Mouse (Mus musculus): ENCODE measurements at regions not wholly inside any gene's neighbourhood (a gene's known extent, or its start where the extent isn't known, plus 50 kb on each side); places are given as distances from the start of the nearest gene placed in this dataset.

DNA sequence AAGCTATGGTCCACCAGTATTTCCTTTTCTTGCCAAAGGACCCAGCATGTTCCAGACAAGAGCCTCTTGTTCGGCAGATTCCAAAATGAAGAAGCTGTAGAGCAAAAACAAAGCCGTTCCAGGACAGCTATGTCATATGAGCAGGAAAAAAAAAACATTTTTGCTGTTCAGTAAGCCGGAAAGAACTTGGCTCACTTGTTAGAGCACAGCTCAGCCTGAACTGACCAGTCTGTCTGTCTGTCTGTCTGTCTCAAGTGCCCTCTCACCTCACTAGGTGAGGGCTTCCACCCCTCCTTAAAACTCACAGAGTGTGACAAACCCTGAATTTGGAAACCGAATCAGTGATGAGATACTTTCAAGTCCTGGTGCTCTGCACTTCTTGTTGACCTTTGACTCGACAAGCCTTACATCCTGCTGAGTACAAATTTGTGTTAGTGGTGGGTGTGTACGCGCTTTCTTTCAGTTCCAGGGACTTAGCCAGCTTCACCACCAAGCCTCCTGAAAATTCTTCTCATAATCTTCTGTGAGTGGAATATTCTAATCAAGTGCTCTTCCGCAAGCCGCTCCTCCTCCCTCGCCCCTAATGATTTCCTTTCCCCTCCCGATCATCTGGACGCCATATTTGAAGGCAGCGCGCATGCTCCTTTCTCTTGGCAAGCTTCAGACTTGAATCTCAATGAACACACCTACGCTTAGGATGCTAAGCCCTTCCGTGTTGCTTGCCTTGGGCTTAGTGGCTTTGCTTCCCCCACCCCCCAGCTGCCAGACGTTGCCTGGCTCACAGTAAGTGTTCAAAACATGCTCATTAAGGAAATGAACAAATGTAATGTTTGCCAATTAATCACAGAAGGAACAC is 560.9 kb downstream of the Tox3 start:
- WGBS = 43% methylated on average over 17 of the region's 17 CpGs
- H3K9me3 ChIP-seq (replicated peaks; ENCODE audit: control insufficient read depth, low read length, poor library complexity, severe bottlenecking) = no peaks in the 10 kb centered on the region
- peak overlapping the region; percentile 18; the same call in 1 of the 2 replicates for H3K4me3 ChIP-seq (ENCODE audit: low read depth, low read length)
- no peak overlapping the region for H3K27ac ChIP-seq (ENCODE audit: low read length)
- H3K4me1 ChIP-seq (ENCODE audit: control insufficient read depth, insufficient read depth, low read length) = peaks cover 9% of the 10 kb centered on the region; the same call in 1 of the 2 replicates
- H3K27me3 ChIP-seq (ENCODE audit: control insufficient read depth, insufficient read depth, low read depth, low read length) = peaks cover 7% of the 10 kb centered on the region
- ATAC-seq = no peak
- no peak overlapping the region for H3K9ac ChIP-seq (ENCODE audit: low read depth, low read length)
- peak overlapping the region; percentile 28 for H3K4me2 ChIP-seq (ENCODE audit: low read length)
- no peaks in the 10 kb centered on the region for H3K36me3 ChIP-seq (ENCODE audit: control insufficient read depth, insufficient read depth, low read length)

DNA sequence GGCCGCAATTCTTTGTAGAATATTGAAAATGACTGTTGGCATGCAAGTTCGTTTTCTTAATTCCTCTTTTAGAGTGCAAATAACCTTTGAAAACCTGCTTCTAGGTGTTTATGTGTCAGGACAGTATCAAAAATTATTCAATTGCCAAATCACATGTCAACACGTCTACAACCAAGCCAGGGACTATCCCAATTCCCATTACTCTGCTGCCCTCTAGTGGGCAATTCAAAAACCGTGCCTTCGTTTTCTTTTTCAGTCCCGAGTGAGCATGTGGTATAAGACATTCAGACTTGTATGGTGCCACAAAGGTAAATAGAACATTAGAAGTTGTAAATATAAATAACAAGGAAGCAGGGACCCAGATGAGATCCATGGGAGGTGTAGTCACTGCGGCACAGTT is 563.1 kb downstream of the Tox3 start:
- 19% methylated on average over 7 of the region's 7 CpGs for WGBS
- Histone ChIP-seq H3K4me3 (ENCODE audit: low read depth, low read length) (no peak overlapping the region), H3K36me3 (ENCODE audit: control insufficient read depth, insufficient read depth, low read length) (no peaks in the 10 kb centered on the region), H3K9ac (ENCODE audit: low read depth, low read length) (no peak overlapping the region), H3K4me2 (ENCODE audit: low read length) (no peak overlapping the region), H3K4me1 (ENCODE audit: control insufficient read depth, insufficient read depth, low read length) (peaks cover 12% of the 10 kb centered on the region; the same call in 1 of the 2 replicates), H3K27me3 (ENCODE audit: control insufficient read depth, insufficient read depth, low read depth, low read length) (peaks cover 7% of the 10 kb centered on the region), H3K9me3 (replicated peaks; ENCODE audit: control insufficient read depth, low read length, poor library complexity, severe bottlenecking) (no peaks in the 10 kb centered on the region), H3K27ac (ENCODE audit: low read length) (no peak overlapping the region)
- peak; percentile 68; the same call in 1 of the 2 replicates for ATAC-seq

DNA sequence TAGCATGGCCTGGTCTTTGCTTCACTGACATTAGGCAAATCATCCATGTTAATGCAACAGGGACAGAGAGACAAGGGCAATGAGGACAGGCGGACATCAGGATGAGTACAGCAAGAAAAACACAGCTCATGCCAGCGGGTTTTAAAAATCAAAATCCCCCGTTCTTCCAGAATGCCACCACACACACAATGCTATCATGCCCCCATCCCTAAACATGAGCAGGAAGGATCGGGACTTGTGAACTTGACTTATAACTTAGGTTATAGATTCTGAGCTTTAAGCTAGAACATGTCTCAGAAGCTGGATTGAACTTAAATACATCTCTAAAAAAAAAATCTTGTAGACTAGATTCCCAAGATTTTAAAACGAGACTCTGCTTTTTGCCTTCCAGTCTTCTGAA is 564.8 kb downstream of the Tox3 start:
- Histone ChIP-seq H3K4me2 (ENCODE audit: low read length) (no peak overlapping the region), H3K4me3 (ENCODE audit: low read depth, low read length) (no peak overlapping the region), H3K9me3 (replicated peaks; ENCODE audit: control insufficient read depth, low read length, poor library complexity, severe bottlenecking) (no peaks in the 10 kb centered on the region), H3K27ac (ENCODE audit: low read length) (no peak overlapping the region), H3K27me3 (ENCODE audit: control insufficient read depth, insufficient read depth, low read depth, low read length) (peaks cover 7% of the 10 kb centered on the region), H3K36me3 (ENCODE audit: control insufficient read depth, insufficient read depth, low read length) (no peaks in the 10 kb centered on the region), H3K9ac (ENCODE audit: low read depth, low read length) (no peak overlapping the region), H3K4me1 (ENCODE audit: control insufficient read depth, insufficient read depth, low read length) (peaks cover 12% of the 10 kb centered on the region; the same call in 1 of the 2 replicates)
- WGBS = 71% methylated on average over 5 of the region's 5 CpGs
- no peak for ATAC-seq

DNA sequence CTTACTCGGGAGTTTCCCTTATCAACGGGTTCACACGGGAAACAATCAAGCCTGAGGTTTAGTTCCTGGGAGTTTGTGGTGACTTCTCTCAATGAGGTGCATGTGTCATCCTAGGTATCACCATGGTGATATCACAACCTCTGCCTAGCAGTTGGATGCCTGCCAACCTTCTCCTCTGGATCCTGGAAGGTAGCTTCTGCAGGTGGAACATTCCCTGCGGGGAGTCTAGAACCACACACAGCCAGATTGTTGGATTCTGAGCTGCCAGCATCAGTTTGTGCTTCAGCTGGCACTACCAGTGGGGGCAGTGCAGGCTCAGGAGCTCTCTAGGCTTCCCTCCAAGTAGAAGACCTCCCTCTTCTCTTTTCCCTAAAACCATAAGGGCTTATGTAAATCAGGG is 581.8 kb downstream of the Tox3 start:
- no peaks in the 10 kb centered on the region for H3K9me3 ChIP-seq (replicated peaks; ENCODE audit: control insufficient read depth, low read length, poor library complexity, severe bottlenecking)
- no peak for ATAC-seq
- H3K27ac ChIP-seq (ENCODE audit: low read length) = no peak overlapping the region
- no peak overlapping the region for H3K9ac ChIP-seq (ENCODE audit: low read depth, low read length)
- no peak overlapping the region for H3K4me3 ChIP-seq (ENCODE audit: low read depth, low read length)
- H3K4me2 ChIP-seq (ENCODE audit: low read length) = no peak overlapping the region
- H3K27me3 ChIP-seq (ENCODE audit: control insufficient read depth, insufficient read depth, low read depth, low read length) = no peaks in the 10 kb centered on the region
- no peaks in the 10 kb centered on the region for H3K4me1 ChIP-seq (ENCODE audit: control insufficient read depth, insufficient read depth, low read length)
- whole genome bisulfite sequencing = 63% methylated on average over 4 of the region's 4 CpGs
- H3K36me3 ChIP-seq (ENCODE audit: control insufficient read depth, insufficient read depth, low read length) = no peaks in the 10 kb centered on the region

DNA sequence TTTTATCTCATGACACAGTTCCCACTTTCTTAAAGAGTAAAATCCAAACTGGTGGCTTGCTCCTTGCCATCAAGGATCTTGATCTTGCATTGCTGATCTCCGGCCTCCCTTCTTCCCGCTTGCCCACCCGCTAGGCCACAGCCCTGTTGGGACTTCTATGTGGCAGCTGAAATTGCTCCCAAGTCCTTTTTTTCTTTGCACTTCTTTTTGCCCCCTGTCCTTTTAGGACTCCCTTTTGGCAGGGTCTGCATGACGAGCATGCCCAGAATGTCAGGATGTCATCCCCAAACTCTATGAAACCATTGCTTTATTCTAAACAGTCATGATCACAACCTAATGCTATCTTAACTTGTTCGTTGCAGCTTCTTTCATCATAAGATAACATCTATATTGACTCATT is 588.6 kb downstream of the Tox3 start:
- no peaks in the 10 kb centered on the region for H3K36me3 ChIP-seq (ENCODE audit: control insufficient read depth, insufficient read depth, low read length)
- H3K4me3 ChIP-seq (ENCODE audit: low read depth, low read length) = no peak overlapping the region
- 92% methylated on average over 5 of the region's 5 CpGs for WGBS
- no peak for ATAC-seq
- H3K9me3 ChIP-seq (replicated peaks; ENCODE audit: control insufficient read depth, low read length, poor library complexity, severe bottlenecking) = no peaks in the 10 kb centered on the region
- no peaks in the 10 kb centered on the region for H3K27me3 ChIP-seq (ENCODE audit: control insufficient read depth, insufficient read depth, low read depth, low read length)
- H3K4me1 ChIP-seq (ENCODE audit: control insufficient read depth, insufficient read depth, low read length) = no peaks in the 10 kb centered on the region
- no peak overlapping the region for H3K4me2 ChIP-seq (ENCODE audit: low read length)
- H3K9ac ChIP-seq (ENCODE audit: low read depth, low read length) = no peak overlapping the region
- H3K27ac ChIP-seq (ENCODE audit: low read length) = no peak overlapping the region

DNA sequence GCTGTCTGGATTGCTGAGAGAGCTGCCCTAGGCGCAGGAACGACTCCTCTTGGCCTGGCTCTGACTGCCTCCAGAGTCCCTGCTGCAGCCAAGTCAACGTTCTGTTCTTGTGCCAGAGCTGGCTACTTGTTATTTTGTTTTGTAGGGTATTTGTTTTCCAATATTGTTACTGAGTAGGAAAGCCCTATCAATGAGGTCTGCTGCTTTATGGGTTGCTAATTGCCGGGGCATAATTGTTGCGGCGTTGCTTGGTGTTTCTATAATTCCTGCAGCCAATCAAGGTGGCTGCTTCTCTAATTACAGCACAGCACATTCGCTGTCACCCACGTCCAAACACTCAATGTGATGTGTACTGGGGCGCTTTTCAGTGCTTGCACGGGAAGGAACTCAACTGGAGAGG is 589.4 kb downstream of the Tox3 start:
- Histone ChIP-seq H3K4me1 (ENCODE audit: control insufficient read depth, insufficient read depth, low read length) (no peaks in the 10 kb centered on the region), H3K9ac (ENCODE audit: low read depth, low read length) (no peak overlapping the region), H3K4me3 (ENCODE audit: low read depth, low read length) (no peak overlapping the region), H3K9me3 (replicated peaks; ENCODE audit: control insufficient read depth, low read length, poor library complexity, severe bottlenecking) (no peaks in the 10 kb centered on the region), H3K27ac (ENCODE audit: low read length) (no peak overlapping the region), H3K27me3 (ENCODE audit: control insufficient read depth, insufficient read depth, low read depth, low read length) (no peaks in the 10 kb centered on the region), H3K36me3 (ENCODE audit: control insufficient read depth, insufficient read depth, low read length) (no peaks in the 10 kb centered on the region), H3K4me2 (ENCODE audit: low read length) (no peak overlapping the region)
- WGBS = 61% methylated on average over 10 of the region's 10 CpGs
- ATAC-seq = no peak

DNA sequence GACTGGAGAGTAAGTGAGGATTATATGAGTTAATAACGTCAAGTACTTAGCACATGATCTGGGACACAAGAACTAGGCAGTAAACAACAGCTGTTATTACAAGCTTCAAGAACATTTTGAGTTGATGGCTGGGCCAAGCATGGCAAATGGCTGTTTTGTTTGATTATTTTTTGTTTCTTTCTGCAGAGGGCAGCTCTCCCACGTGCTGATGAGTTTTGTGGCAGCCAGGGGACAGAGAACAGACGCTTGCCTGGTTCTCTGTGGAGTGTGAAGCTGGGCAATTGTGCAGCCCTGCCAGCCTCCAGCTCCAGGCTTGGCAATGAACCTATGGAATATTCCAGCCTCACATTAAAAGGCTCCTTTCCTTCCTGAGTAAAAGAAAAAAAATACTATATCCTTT is 592.2 kb downstream of the Tox3 start:
- H3K27ac ChIP-seq (ENCODE audit: low read length) = no peak overlapping the region
- ATAC-seq = no peak

DNA sequence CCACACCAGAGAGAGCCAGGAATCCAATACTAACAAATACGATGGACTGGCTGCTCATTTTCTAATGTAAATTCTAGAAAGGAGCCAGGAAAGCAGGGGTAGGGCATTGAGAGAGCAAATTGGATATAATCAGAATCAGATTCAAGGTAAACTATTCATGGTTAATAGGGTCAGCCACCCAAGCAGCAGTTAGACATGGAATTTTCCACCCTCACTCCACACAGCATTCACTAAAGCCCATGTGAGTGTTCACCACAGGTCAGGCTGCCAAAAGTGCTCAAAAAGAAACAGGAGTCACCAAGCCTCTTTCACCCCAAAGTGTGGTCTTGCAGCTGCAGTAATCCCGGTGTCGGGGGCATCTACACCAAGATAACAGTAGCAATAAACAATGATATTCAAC is 596.9 kb downstream of the Tox3 start:
- ATAC-seq = no peak
- WGBS = 88% methylated on average over 3 of the region's 3 CpGs
- H3K4me3 ChIP-seq (ENCODE audit: low read depth, low read length) = no peak overlapping the region

More for the DNA sequence above, 592.2 kb downstream of the Tox3 start:
- WGBS = 61% methylated on average over 3 of the region's 3 CpGs
- Histone ChIP-seq H3K36me3 (ENCODE audit: control insufficient read depth, insufficient read depth, low read length) (no peaks in the 10 kb centered on the region), H3K4me2 (ENCODE audit: low read length) (no peak overlapping the region), H3K27me3 (ENCODE audit: control insufficient read depth, insufficient read depth, low read depth, low read length) (no peaks in the 10 kb centered on the region), H3K4me1 (ENCODE audit: control insufficient read depth, insufficient read depth, low read length) (no peaks in the 10 kb centered on the region), H3K9ac (ENCODE audit: low read depth, low read length) (no peak overlapping the region), H3K4me3 (ENCODE audit: low read depth, low read length) (no peak overlapping the region), H3K9me3 (replicated peaks; ENCODE audit: control insufficient read depth, low read length, poor library complexity, severe bottlenecking) (no peaks in the 10 kb centered on the region)

DNA sequence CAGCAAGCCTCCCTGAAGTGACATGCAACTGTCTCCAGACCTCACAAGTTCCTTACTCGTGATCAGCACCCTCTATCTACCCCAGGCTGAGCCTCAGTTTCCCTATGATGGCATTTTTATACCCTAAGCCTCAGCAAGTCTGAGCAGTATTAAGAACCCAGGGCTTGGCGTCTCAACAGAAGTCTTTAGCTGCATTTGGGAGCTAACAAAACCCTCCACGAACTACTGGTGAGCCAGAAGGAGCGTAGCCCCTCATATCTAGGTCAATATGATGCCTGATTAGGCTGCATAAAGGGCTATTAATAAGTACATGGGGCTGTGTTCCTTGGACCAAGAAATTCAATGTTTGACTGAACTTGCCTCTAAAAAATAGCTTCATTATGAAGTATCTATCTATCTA is 600.4 kb downstream of the Tox3 start:
- H3K4me1 ChIP-seq (ENCODE audit: control insufficient read depth, insufficient read depth, low read length) = peaks cover 6% of the 10 kb centered on the region; the same call in 1 of the 2 replicates
- H3K4me3 ChIP-seq (ENCODE audit: low read depth, low read length) = no peak overlapping the region
- WGBS = 76% methylated on average over 4 of the region's 4 CpGs
- H3K9ac ChIP-seq (ENCODE audit: low read depth, low read length) = no peak overlapping the region
- no peak for ATAC-seq
- H3K9me3 ChIP-seq (replicated peaks; ENCODE audit: control insufficient read depth, low read length, poor library complexity, severe bottlenecking) = no peaks in the 10 kb centered on the region
- no peak overlapping the region for H3K4me2 ChIP-seq (ENCODE audit: low read length)
- no peaks in the 10 kb centered on the region for H3K36me3 ChIP-seq (ENCODE audit: control insufficient read depth, insufficient read depth, low read length)
- H3K27ac ChIP-seq (ENCODE audit: low read length) = no peak overlapping the region
- no peaks in the 10 kb centered on the region for H3K27me3 ChIP-seq (ENCODE audit: control insufficient read depth, insufficient read depth, low read depth, low read length)

More for the DNA sequence above, 596.9 kb downstream of the Tox3 start:
- no peaks in the 10 kb centered on the region for H3K27me3 ChIP-seq (ENCODE audit: control insufficient read depth, insufficient read depth, low read depth, low read length)
- H3K4me2 ChIP-seq (ENCODE audit: low read length) = no peak overlapping the region
- H3K27ac ChIP-seq (ENCODE audit: low read length) = no peak overlapping the region
- no peaks in the 10 kb centered on the region for H3K9me3 ChIP-seq (replicated peaks; ENCODE audit: control insufficient read depth, low read length, poor library complexity, severe bottlenecking)
- no peaks in the 10 kb centered on the region for H3K36me3 ChIP-seq (ENCODE audit: control insufficient read depth, insufficient read depth, low read length)
- no peaks in the 10 kb centered on the region for H3K4me1 ChIP-seq (ENCODE audit: control insufficient read depth, insufficient read depth, low read length)
- H3K9ac ChIP-seq (ENCODE audit: low read depth, low read length) = no peak overlapping the region
